Mouse (Mus musculus): ENCODE measurements around the gene Cacna1f. TPM values are rescaled to one million over a fixed set of nuclear protein-coding genes. Genes with fewer than 3 reads are reported as not detected.

The Cacna1f gene
- polyA plus RNA-seq, 1 experiment from 2014 or later = not detected

GRCm38 (mm10) chrX:7670390-7670881 is 63.6 kb downstream of the Cacna1f start:
- Histone ChIP-seq H3K9me3 (no peaks in the 10 kb centered on the region), H3K4me2 (peak overlapping the region; percentile 49), H3K4me3 (peak overlapping the region; percentile 34), H3K27me3 (0 out of 2 replicates have a peak, but pooled peaks cover 6% of the 10 kb centered on the region), H3K9ac (0 out of 2 replicates have a peak overlapping the region, but pooled peaks have one; percentile 43), H3K4me1 (replicated peaks) (no peaks in the 10 kb centered on the region), H3K36me3 (no peaks in the 10 kb centered on the region), H3K27ac (no peak overlapping the region)
- 15% methylated on average over 15 of the region's 19 CpGs for WGBS
- peak; percentile 60; the same call in 1 of the 2 replicates for ATAC-seq (ENCODE audit: low FRiP score)

- H3K27ac ChIP-seq = no peak within 1 kb of the TSS
- H3K4me3 ChIP-seq = peak within 1 kb of the TSS; percentile 34
- H3K9me3 ChIP-seq = no peaks in the 10 kb centered on the region
- 0 out of 2 replicates have a peak, but pooled peaks cover 6% of the 10 kb centered on the region for H3K27me3 ChIP-seq
- H3K9ac ChIP-seq = peak within 1 kb of the TSS; percentile 43; the same call in 1 of the 2 replicates
- H3K4me1 ChIP-seq (replicated peaks) = no peaks in the 10 kb centered on the region
- peak within 1 kb of the TSS; percentile 49 for H3K4me2 ChIP-seq
- H3K36me3 ChIP-seq = no peaks in the 10 kb centered on the region
- WGBS = 17% methylated on average over 25 of the region's 36 CpGs
- peak; percentile 71; the same call in 1 of the 2 replicates for ATAC-seq (ENCODE audit: low FRiP score)
These were observed 64.2 kb downstream of the Cacna1f start, which contains the start of gene Plp2 for GRCm38 (mm10) chrX:7670921-7671623. Gene Plp2, minus strand, starts transcription at chrX:7671390.

GRCm38 (mm10) chrX:7672739-7673138 is 65.9 kb downstream of the Cacna1f start:
- H3K4me2 ChIP-seq = no peak overlapping the region
- H3K9me3 ChIP-seq = no peaks in the 10 kb centered on the region
- H3K9ac ChIP-seq = no peak overlapping the region
- H3K27me3 ChIP-seq = 0 out of 2 replicates have a peak, but pooled peaks cover 6% of the 10 kb centered on the region
- no peaks in the 10 kb centered on the region for H3K36me3 ChIP-seq
- H3K4me3 ChIP-seq = no peak overlapping the region
- H3K27ac ChIP-seq = no peak overlapping the region
- no peak for ATAC-seq (ENCODE audit: low FRiP score)
- WGBS = 54% methylated on average over 6 of the region's 6 CpGs
- no peaks in the 10 kb centered on the region for H3K4me1 ChIP-seq (replicated peaks)

GRCm38 (mm10) chrX:7673578-7674281 is 66.8 kb downstream of the Cacna1f start:
- H3K36me3 ChIP-seq = no peaks in the 10 kb centered on the region
- no peaks in the 10 kb centered on the region for H3K4me1 ChIP-seq (replicated peaks)
- H3K9ac ChIP-seq = no peak overlapping the region
- ATAC-seq (ENCODE audit: low FRiP score) = no peak
- no peaks in the 10 kb centered on the region for H3K9me3 ChIP-seq
- no peak overlapping the region for H3K27ac ChIP-seq
- 36% methylated on average over 12 of the region's 12 CpGs for WGBS
- H3K4me3 ChIP-seq = no peak overlapping the region
- 0 out of 2 replicates have a peak, but pooled peaks cover 6% of the 10 kb centered on the region for H3K27me3 ChIP-seq
- H3K4me2 ChIP-seq = peak overlapping the region; percentile 45; the same call in 1 of the 2 replicates

- Histone ChIP-seq H3K27me3 (0 out of 2 replicates have a peak, but pooled peaks cover 6% of the 10 kb centered on the region), H3K36me3 (no peaks in the 10 kb centered on the region), H3K4me1 (replicated peaks) (no peaks in the 10 kb centered on the region), H3K27ac (no peak overlapping the region), H3K9ac (0 out of 2 replicates have a peak overlapping the region, but pooled peaks have one; percentile 24), H3K4me3 (peak overlapping the region; percentile 23), H3K9me3 (no peaks in the 10 kb centered on the region), H3K4me2 (peak overlapping the region; percentile 45)
- WGBS = 35% methylated on average over 28 of the region's 28 CpGs
- peak; percentile 22; the same call in 1 of the 2 replicates for ATAC-seq (ENCODE audit: low FRiP score)
These were observed 67.6 kb downstream of the Cacna1f start for GRCm38 (mm10) chrX:7674284-7675000.

DNA sequence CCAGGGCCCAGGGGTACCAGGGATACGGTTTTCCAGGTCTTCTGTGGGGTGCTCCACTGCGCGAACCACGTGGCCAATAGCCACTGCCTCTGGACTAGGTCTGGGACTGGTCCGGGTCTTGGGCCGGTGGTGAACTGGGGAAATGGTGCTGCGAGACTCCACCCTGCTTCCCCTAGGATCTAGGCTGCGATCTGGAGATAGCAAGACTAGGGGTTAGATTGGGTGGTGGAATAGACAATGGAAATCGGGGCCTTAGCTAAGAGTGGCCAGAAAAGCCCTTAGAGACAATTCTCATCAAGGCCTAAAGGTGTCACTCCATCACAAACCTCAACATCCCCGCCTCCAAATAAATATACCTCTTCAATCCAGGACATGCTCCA is 68.1 kb downstream of the Cacna1f start:
- WGBS = 34% methylated on average over 10 of the region's 10 CpGs

DNA sequence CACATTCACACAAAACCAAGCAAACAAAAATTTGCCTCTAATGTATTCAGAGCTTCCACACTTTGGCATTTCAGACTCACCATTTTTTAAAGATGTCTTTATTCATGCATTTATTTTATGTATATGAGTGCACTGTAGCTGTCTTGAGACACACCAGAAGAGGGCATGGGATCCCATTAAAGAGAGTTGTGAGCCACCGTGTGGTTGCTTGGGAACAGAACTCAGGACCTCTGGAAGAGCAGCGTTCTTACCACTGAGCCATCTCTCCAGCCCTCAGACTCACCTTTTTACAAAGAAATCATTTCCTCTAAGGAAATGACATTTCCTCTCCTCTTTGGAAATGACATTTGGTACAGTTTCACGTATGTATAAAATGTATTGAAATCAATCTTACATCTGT is 72.1 kb downstream of the Cacna1f start:
- no peak overlapping the region for H3K4me2 ChIP-seq
- no peak overlapping the region for H3K27ac ChIP-seq
- H3K4me3 ChIP-seq = no peak overlapping the region
- no peaks in the 10 kb centered on the region for H3K4me1 ChIP-seq (replicated peaks)
- WGBS = 42% methylated on average over 3 of the region's 3 CpGs
- H3K9me3 ChIP-seq = no peaks in the 10 kb centered on the region
- H3K36me3 ChIP-seq = no peaks in the 10 kb centered on the region
- ATAC-seq (ENCODE audit: low FRiP score) = no peak
- 0 out of 2 replicates have a peak, but pooled peaks cover 3% of the 10 kb centered on the region for H3K27me3 ChIP-seq
- H3K9ac ChIP-seq = no peak overlapping the region

More for the DNA sequence above, 68.1 kb downstream of the Cacna1f start:
- no peaks in the 10 kb centered on the region for H3K36me3 ChIP-seq
- 0 out of 2 replicates have a peak, but pooled peaks have one; percentile 9 for ATAC-seq (ENCODE audit: low FRiP score)
- peak overlapping the region; percentile 45 for H3K4me2 ChIP-seq
- H3K27me3 ChIP-seq = 0 out of 2 replicates have a peak, but pooled peaks cover 6% of the 10 kb centered on the region
- no peak overlapping the region for H3K27ac ChIP-seq
- H3K9ac ChIP-seq = 0 out of 2 replicates have a peak overlapping the region, but pooled peaks have one; percentile 24
- H3K9me3 ChIP-seq = no peaks in the 10 kb centered on the region
- peak overlapping the region; percentile 23 for H3K4me3 ChIP-seq
- no peaks in the 10 kb centered on the region for H3K4me1 ChIP-seq (replicated peaks)

DNA sequence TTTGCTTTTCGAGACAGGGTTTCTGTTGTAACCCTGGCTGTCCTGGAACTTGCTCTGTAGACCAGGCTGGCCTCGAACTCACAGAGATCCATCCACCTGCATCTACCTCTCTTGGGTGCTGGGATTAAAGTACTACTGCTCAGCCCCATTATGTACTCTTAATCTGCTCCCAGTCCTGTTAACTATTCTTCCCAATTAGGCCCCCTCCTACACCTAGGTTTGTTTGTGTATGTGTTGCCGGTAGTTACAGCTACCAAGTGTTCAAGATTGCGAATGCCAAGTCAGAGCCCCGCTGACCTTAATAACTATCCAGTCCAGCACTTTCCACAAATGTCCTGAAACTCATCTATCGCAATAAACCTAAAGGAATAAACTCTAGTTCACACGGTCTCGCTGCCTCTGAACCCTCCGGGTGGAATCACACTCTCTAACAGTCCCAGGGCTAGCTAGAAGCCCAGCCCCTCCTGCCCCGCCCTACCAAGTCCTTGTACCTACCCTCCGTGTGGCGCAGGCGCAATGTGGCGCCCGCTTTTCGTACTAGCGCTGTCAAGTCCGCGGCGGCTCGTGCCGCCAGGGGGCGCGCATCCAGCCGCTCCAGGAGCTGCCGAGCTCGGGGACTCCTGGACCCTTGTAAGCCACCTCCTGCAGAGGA is 72.6 kb downstream of the Cacna1f start:
- Histone ChIP-seq H3K4me1 (replicated peaks) (no peaks in the 10 kb centered on the region), H3K27me3 (0 out of 2 replicates have a peak, but pooled peaks cover 3% of the 10 kb centered on the region), H3K36me3 (no peaks in the 10 kb centered on the region), H3K9ac (0 out of 2 replicates have a peak overlapping the region, but pooled peaks have one; percentile 39), H3K9me3 (no peaks in the 10 kb centered on the region), H3K27ac (no peak overlapping the region), H3K4me2 (peak overlapping the region; percentile 48), H3K4me3 (peak overlapping the region; percentile 28)
- peak; percentile 86 for ATAC-seq (ENCODE audit: low FRiP score)
- WGBS = 17% methylated on average over 27 of the region's 27 CpGs

DNA sequence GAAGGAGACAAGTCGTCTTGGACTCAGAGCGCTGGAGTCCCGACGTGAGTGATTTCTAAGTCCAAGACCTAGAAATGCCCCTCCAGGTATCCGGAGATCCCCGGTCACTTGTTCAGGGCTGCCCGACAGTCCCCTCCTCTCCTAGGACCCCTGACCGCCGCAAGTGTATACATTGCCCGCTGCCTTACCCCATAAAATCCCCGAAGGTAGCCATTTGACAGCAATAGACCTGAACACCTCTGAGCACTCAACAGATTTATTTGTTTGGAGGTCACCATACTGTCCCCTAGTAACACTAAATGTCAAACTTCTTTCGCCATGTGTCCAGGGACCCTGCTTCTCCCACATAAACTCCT is 73.2 kb downstream of the Cacna1f start:
- no peaks in the 10 kb centered on the region for H3K9me3 ChIP-seq
- no peaks in the 10 kb centered on the region for H3K36me3 ChIP-seq
- no peak overlapping the region for H3K27ac ChIP-seq
- H3K9ac ChIP-seq = 0 out of 2 replicates have a peak overlapping the region, but pooled peaks have one; percentile 39
- peak; percentile 65; the same call in 1 of the 2 replicates for ATAC-seq (ENCODE audit: low FRiP score)
- H3K4me3 ChIP-seq = peak overlapping the region; percentile 28
- H3K27me3 ChIP-seq = 0 out of 2 replicates have a peak, but pooled peaks cover under 1% of the 10 kb centered on the region
- H3K4me2 ChIP-seq = peak overlapping the region; percentile 48
- no peaks in the 10 kb centered on the region for H3K4me1 ChIP-seq (replicated peaks)
- 21% methylated on average over 12 of the region's 12 CpGs for WGBS

GRCm38 (mm10) chrX:7680864-7681263 is 74.0 kb downstream of the Cacna1f start, which contains the start of gene Magix:
Gene Magix, minus strand, starts transcription at chrX:7681251.
- Histone ChIP-seq H3K4me1 (replicated peaks) (no peaks in the 10 kb centered on the region), H3K9ac (0 out of 2 replicates have a peak within 1 kb of the TSS, but pooled peaks have one; percentile 39)
- no peak for ATAC-seq (ENCODE audit: low FRiP score)

More at GRCm38 (mm10) chrX:7680864-7681263, 74.0 kb downstream of the Cacna1f start, which contains the start of gene Magix:
- Histone ChIP-seq H3K27me3 (no peaks in the 10 kb centered on the region), H3K4me2 (peak within 1 kb of the TSS; percentile 48), H3K9me3 (no peaks in the 10 kb centered on the region), H3K4me3 (peak within 1 kb of the TSS; percentile 28), H3K36me3 (no peaks in the 10 kb centered on the region), H3K27ac (no peak within 1 kb of the TSS)
- WGBS = 66% methylated on average over 14 of the region's 14 CpGs
